Mouse (Mus musculus) embryo, embryonic 9.5 days (tissue): Measurements from ENCODE around the gene Kif11.
A peak's percentile ranks its signal among the peaks of the same experiment; 100 is the strongest.

Experiments
- DNase-seq: peaks from one replicate; pipeline ENCODE4 v3.0.0-alpha.2; 2017; ENCODE audit errors: extremely low spot score

Gene Kif11

GRCm38 (mm10) chr19:37377404-37377990 lies 1.3 kb downstream of the Kif11 start:
- DNase-seq, result no peak

- DNase-seq, result no peak
These were observed 2.6 kb downstream of the Kif11 start for GRCm38 (mm10) chr19:37378816-37379215.

- DNase-seq, result no peak
These were observed 9.9 kb downstream of the Kif11 start for GRCm38 (mm10) chr19:37386126-37386525.

DNA sequence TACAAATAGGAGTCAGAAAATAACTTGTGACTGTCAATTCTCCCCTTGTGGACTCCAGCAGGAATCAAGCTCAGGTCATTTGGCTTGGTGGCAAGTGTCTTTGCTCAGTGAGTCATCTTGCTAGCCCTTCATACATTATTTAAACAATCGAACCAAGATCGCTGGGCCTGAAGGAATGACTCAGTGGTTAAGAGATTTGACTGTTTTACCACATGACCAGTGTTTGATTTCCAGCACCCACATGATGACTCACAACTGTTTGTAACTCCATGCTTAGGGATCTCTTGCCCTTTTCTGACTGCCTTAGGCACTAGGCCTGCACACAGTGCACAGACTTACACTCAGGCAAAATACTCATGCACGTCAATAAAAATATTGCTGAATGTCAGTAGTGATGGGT lies 15.7 kb downstream of the Kif11 start:
- no peak for DNase-seq

DNA sequence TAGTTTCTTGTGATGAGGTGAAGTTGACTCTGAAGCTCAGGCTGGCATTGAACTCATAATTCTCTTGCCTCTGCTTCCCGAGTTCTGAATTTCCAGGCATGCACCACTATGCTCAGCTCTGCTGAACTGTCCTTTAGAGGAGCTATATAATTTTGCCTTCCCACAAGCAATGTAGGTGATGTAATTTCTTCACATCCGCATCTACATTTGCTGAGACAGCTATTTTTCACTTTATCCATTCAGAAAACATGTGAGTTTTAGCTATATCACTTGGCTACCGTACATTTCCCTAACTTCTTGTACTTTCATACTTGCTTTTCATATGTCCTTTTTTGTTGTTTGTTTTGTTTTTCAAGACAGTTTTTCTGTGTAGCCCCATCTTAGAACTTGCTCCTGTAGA lies 20.1 kb downstream of the Kif11 start:
- DNase-seq, result no peak

- DNase-seq, result no peak
These were observed 24.7 kb downstream of the Kif11 start for GRCm38 (mm10) chr19:37400936-37401335.

GRCm38 (mm10) chr19:37418294-37418693 lies 42.1 kb downstream of the Kif11 start:
- no peak for DNase-seq

GRCm38 (mm10) chr19:37419613-37420012 lies 43.4 kb downstream of the Kif11 start:
- peak; percentile 42 for DNase-seq

DNA sequence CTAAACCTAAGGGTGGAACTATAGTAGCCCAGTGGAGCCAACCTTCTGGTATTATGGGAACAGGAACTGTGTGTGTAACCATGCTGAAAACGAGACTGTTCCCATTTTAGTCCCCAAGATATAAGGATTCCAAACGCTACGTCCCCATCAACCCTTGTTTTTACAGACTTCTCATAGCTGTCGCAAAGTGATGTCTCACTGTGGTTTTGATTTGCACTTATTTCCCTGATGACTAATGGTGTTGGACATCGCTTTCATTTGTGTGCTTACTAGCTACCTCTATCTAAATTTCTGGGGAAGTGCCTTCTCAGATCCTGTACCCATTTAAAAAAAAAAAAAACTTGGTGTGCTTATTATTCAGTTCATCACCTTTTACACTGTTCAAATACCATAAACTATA lies 52.4 kb downstream of the Kif11 start:
- DNase-seq, result no peak

GRCm38 (mm10) chr19:37431139-37431756 lies 55.0 kb downstream of the Kif11 start:
- DNase-seq, result no peak

- peak; percentile 14 for DNase-seq
These were observed 56.8 kb downstream of the Kif11 start for GRCm38 (mm10) chr19:37432868-37433570.

DNA sequence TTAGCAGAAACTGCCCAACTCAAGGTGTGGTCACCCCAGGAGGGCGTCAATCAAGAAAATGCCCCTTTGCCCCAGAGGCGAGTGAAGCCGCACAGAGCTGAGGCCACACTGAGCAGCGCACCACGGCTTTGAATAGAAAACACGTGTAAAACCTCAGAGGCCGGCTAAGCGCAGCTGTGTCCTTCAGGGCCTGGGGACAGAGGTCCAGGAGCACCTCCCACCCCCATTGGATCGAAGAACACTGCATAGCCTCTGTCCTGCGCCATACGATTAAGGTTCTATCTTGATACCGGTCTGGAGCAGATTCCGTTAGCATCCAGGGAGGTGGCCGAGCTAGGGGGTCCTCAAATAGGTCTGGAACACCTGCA lies 57.7 kb downstream of the Kif11 start:
- DNase-seq, result peak; percentile 59

- peak; percentile 67 for DNase-seq
These were observed 58.2 kb downstream of the Kif11 start, which contains the start of gene Hhex for GRCm38 (mm10) chr19:37434263-37434951. Hhex (plus strand) TSS chr19:37434810.

DNA sequence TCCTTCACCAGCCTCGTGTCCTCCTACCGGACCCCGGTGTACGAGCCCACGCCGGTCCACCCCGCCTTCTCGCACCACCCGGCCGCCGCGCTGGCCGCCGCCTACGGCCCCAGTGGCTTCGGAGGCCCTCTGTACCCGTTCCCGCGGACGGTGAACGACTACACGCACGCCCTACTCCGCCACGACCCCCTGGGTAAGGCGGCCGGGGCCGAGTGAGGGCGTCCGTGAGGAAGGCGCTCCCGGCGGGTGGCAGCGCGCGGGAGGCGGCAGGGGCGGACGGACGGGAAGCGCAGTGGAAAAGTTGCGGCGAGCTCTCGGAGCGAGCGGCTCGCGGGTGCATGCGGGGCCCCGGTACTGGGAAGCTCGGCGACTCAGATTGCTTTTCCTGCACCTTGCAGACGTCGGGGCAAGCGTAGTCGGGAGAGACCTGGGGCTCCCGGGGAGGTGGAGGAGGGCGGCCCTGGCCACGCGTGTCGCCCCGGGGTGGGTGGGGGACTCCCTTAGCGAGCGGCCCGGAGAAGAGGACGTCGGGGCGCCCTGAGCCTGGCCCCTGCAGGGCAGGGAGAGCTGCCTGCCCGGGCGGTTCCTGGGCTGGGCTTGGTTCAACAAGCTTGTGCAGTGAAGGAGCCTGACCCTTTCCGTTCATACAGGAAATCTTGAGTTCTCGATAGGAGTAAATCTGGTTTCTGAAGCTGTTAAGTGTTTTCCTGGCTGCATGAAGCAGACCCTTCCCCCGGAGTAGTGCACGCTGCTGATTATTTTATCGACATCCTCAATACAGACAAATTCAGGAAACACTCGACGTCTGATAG lies 59.0 kb downstream of the Kif11 start:
- peak; percentile 63 for DNase-seq

DNA sequence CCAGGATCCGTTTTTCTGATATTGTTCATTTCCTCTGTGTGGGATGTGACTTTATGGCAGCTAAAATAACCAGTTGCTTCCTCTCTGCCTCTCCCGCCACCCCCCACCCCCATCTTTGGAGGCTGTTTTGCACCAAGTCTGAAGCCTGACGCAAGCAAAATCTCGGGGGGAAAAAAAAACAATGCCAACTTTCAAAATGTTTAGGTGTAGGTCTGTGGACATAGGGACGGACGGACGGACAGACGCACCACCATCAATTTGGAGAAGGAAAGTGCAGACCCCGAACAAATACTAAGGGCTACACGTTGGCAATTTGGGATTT lies 59.6 kb downstream of the Kif11 start:
- DNase-seq, result no peak

DNA sequence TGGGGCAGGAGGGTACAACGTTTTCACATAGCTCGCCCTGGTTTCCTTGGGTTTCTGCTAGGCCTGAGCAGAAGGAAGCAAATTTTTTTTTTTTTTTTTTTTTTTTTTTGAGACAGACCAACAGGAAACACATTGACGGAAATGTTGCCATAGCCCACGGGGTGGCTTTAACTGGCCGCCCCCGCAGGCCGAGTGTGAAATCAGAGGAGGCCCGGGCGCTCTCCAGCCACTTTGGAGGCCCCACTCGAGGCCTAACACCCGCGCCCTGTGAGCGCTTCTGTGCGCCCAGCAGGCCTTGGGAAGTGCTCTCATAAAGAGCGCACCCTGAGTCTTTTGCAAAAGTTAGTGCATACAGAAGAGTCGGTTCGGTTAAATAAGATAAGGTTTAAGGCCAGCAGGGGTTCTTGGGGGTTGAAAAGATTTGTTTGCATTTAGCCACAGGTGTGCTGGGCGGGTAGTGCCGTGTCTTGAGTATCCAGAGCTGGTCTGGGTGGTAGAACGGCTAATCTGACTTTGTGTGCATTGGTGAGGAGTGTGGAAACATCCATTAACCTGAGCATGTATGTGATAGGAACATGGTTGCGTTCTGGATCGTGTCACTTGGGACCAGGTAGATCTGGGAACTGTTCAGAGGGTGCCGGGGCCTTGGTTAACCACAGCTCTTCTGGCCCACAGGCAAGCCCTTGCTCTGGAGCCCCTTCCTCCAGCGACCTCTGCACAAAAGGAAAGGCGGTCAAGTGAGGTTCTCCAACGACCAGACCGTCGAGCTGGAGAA lies 60.5 kb downstream of the Kif11 start:
- peak; percentile 37 for DNase-seq

DNA sequence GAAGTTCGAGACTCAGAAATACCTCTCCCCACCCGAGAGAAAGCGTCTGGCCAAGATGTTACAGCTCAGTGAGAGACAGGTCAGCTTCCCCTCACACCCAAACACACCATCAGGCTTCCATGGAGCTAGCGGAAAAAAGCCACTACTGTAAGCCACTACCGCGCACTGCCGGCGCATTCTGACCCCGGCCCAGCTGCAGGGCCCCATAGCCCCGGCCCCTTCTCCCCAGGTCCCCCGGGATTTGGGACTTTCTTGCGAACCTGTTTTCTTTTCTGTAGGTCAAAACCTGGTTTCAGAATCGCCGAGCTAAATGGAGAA lies 61.0 kb downstream of the Kif11 start:
- DNase-seq, result peak; percentile 21

DNA sequence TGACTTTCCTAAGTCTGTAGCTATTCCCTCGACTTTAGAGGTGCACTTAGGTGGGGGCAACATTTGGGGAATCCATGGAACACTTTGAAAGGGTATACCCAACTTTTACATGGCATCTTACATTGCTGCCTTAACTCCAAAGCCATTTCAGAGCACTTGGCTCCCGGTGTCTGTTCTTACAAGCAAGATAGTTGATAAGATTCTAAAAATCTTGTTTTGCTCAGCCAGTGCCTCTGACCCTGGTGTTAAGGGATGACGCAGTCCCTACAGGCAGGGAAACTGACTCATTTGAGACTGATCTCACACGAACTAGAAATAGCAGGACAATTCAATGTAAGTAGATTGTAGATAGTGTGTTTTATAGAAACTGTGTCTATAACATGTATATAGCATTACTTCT lies 64.0 kb downstream of the Kif11 start:
- no peak for DNase-seq

DNA sequence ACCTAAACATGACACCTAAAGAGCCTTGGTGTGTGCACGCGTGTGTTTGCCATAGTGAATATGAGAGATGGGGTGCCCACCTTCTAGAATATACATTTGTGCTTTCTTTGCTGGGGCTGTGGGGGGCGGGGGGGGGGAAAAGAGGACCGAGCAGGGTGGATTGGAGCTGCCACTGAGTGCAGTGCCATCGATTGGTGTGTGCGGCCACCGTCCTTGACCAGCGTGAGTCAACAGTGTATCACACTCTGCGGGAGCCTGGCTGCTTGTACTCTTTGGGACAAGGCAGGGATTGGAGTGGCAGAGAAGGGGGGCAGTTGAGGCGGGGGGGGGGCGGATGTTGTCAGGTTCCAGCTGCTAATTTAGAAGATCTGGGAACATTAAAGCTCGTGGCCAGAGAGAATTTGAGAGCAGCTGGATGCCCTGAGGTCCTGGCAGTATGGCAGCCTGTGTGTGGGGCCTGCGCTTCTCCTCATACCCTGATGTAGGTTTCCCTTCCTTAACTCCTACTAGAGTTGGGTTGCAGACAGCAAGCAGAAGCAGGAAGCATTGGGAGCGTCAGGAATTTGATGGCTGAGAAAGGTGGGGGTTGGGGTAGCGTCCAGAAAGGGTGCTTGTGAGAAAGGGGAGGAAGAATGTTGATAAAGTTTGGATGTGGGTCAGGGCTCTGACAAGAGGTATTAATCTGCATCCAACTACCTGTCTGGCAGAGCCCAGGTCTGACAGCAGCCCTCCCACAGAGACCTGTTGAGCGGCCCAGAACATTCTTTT lies 64.7 kb downstream of the Kif11 start:
- no peak for DNase-seq

DNA sequence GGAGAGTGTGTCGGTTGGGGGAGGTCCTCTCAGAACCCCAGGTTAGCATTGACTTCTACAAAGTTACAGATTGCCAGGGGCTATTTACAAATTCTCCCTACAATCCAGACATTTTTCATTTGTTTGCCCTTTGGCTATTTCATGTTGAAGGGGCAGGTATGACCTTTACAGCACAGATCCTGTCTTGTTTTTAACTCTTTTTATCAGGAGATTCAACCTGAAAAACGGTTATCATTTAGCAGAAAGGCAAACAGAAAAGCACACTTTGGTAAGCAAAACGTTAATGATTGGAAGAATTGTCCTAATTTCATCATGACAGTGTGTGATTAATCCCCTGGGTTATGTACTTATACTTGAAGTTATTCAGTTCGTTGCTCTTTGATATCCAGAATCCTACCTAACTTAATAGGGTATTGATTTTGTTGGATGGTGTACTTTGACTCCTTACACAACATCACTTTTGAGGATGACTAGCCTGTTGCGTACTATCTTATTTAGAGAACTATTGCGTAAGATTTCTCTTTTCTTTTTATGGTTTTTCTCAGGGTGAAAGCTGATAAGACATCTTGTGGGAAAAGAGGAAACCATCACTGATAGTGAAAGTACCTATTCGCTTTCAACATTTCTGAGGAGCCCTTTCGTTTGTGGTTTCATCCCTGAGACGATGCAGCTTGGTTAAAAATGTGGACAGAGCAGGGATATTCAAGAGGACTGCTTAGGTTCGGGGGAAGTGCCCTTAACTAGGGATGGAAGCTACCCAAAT lies 66.5 kb downstream of the Kif11 start:
- no peak for DNase-seq
